16 mouse cellular contexts compared by ENCODE assay signal in the genomic region with DNA sequence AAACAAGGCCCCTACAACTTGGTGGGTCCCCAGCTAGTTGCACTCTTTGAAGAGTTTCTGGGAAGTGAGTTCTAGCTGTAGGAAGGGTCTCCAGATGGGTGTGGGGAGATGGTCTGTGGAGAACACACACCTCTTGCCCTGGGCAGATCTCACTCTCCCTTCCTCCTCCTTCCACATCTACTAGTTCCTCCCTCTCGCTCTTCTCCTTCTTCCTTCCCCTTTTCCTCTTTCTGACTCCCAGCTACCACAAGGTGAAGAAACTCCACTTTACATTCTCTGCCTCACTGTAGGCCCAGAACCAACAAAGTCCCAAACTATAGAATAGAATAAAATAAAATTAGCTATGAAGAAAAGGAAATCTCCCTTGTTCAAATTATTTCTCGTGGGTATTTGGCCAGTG.
"Had no signal": no experiment of that assay in that cellular context is flagged by ENCODE, and none has a peak within 500 bp of the region (broad histone marks: within the 10 kb centered on the region; RNA-seq: fewer than 3 reads in every experiment).

No protein-coding gene starts in this region.

- H3K4me1 ChIP-seq: neural tube, embryonic 12.5 days; stomach, embryonic 15.5 days had no signal

- H3K27ac ChIP-seq: neural tube, embryonic 12.5 days; neural tube, embryonic 13.5 days; neural tube, embryonic 15.5 days; stomach, embryonic 15.5 days; stomach, postnatal 0 days had no signal

- H3K4me3 ChIP-seq: neural tube, embryonic 12.5 days; neural tube, embryonic 13.5 days; neural tube, embryonic 15.5 days; stomach, embryonic 15.5 days had no signal

- H3K27me3 ChIP-seq: neural tube, embryonic 12.5 days; neural tube, embryonic 13.5 days; neural tube, embryonic 15.5 days; stomach, embryonic 15.5 days had no signal

- DNase-seq: retina, postnatal 1 day; right cerebral cortex, adult 18-20 months; right cerebral cortex, postnatal 14 days; right cerebral cortex, postnatal 25 days; right cerebral cortex, postnatal 4 days; spleen, adult 18-20 months; thymus, adult 18-20 months; thymus, adult 2 months; thymus, postnatal 14 days; thymus, postnatal 25 days; thymus, postnatal 4 days had no signal
